Mouse (Mus musculus) ovary, postnatal 36 days (tissue): ENCODE results near the gene Prdm12.
"Not testable (repeated sequence)": the region's sequence is repeated elsewhere in the genome, so short reads cannot be mapped to it uniquely, and the experiment has no call there.

ENCODE experiments used
- DNase-seq: peaks from one replicate; pipeline ENCODE4 v3.0.0; 2022; ENCODE audit warnings: low spot score, mixed read lengths

The Prdm12 gene

GRCm38 (mm10) chr2:31641929-31642328 is 2.1 kb downstream of the Prdm12 start:
- no peak for DNase-seq

- no peak for DNase-seq
Measured at GRCm38 (mm10) chr2:31653971-31654853, 14.4 kb downstream of the Prdm12 start.

- peak; percentile 36 for DNase-seq
Measured at GRCm38 (mm10) chr2:31654854-31655559, 15.2 kb downstream of the Prdm12 start.

GRCm38 (mm10) chr2:31656374-31656773 is 16.5 kb downstream of the Prdm12 start:
- DNase-seq = no peak

GRCm38 (mm10) chr2:31662939-31663803 is 23.3 kb downstream of the Prdm12 start:
- no peak for DNase-seq

GRCm38 (mm10) chr2:31663804-31664180 is 24.0 kb downstream of the Prdm12 start:
- DNase-seq = no peak

GRCm38 (mm10) chr2:31667332-31667731 is 27.5 kb downstream of the Prdm12 start:
- DNase-seq = no peak

- DNase-seq = peak; percentile 85
Measured at GRCm38 (mm10) chr2:31670551-31671035, 30.8 kb downstream of the Prdm12 start, which contains the start of gene Exosc2. Exosc2 (plus strand) TSS chr2:31670715.

- no peak for DNase-seq
Measured at GRCm38 (mm10) chr2:31678641-31679040, 38.8 kb downstream of the Prdm12 start.

GRCm38 (mm10) chr2:31681051-31681707 is 41.3 kb downstream of the Prdm12 start:
- not testable (repeated sequence) for DNase-seq

GRCm38 (mm10) chr2:31681731-31682235 is 41.9 kb downstream of the Prdm12 start:
- DNase-seq = no peak

GRCm38 (mm10) chr2:31683666-31684065 is 43.8 kb downstream of the Prdm12 start:
- DNase-seq = peak; percentile 38

GRCm38 (mm10) chr2:31688074-31688925 is 48.5 kb downstream of the Prdm12 start, which contains the start of gene Abl1:
Abl1 (plus strand) TSS chr2:31688376.
- peak; percentile 92 for DNase-seq

- DNase-seq = no peak
Measured at GRCm38 (mm10) chr2:31689045-31689444, 49.2 kb downstream of the Prdm12 start.

GRCm38 (mm10) chr2:31690063-31690462 is 50.2 kb downstream of the Prdm12 start:
- DNase-seq = no peak

GRCm38 (mm10) chr2:31698209-31698608 is 58.4 kb downstream of the Prdm12 start:
- no peak for DNase-seq

GRCm38 (mm10) chr2:31700545-31701446 is 61.0 kb downstream of the Prdm12 start:
- no peak for DNase-seq

GRCm38 (mm10) chr2:31703226-31703625 is 63.4 kb downstream of the Prdm12 start:
- DNase-seq = no peak
